Mouse (Mus musculus) midbrain, embryonic 16.5 days (tissue): ENCODE results near the gene Slfn5. TPM values are rescaled to one million over a fixed set of nuclear protein-coding genes. Genes with fewer than 3 reads are reported as not detected.
"Not testable (repeated sequence)": the region's sequence is repeated elsewhere in the genome, so short reads cannot be mapped to it uniquely, and the experiment has no call there.

Experiments
- ATAC-seq: fragments of 200-750 bp; cut with Nextera tagmentation; 2 replicates; pipeline ENCODE4 v1.8.0; 2017; ENCODE audit warnings: moderate TSS enrichment
- H3K27ac ChIP-seq: fragments of 300-500 bp; sonication (generic); 2 replicates; pipeline ENCODE4 v1.5.1; 2014; ENCODE audit warnings: mild to moderate bottlenecking, low read length, mixed read lengths
- H3K27me3 ChIP-seq: fragments of 300-500 bp; sonication (generic); 2 replicates; pipeline ENCODE4 v1.6.1; 2014; ENCODE audit warnings: low read depth, low read length, mixed read lengths; ENCODE audit not compliant: control insufficient read depth, insufficient read depth
- H3K36me3 ChIP-seq: fragments of 300-500 bp; sonication (generic); 2 replicates; pipeline ENCODE4 v1.6.1; 2014; ENCODE audit warnings: mild to moderate bottlenecking, low read length, moderate library complexity, mixed read lengths; ENCODE audit not compliant: control insufficient read depth, insufficient read depth
- H3K4me1 ChIP-seq: fragments of 300-500 bp; sonication (generic); 2 replicates; pipeline ENCODE4 v1.6.1; 2014; ENCODE audit warnings: mild to moderate bottlenecking, low read length, mixed read lengths; ENCODE audit not compliant: control insufficient read depth, insufficient read depth
- H3K4me2 ChIP-seq: fragments of 300-500 bp; sonication (generic); 2 replicates; pipeline ENCODE4 v1.6.1; 2014; ENCODE audit warnings: mild to moderate bottlenecking, low read length, mixed read lengths
- H3K4me3 ChIP-seq: fragments of 300-500 bp; sonication (generic); 2 replicates; pipeline ENCODE4 v1.5.1; 2014; ENCODE audit warnings: low read depth, mild to moderate bottlenecking, low read length, moderate library complexity, mixed read lengths
- H3K9ac ChIP-seq: fragments of 300-500 bp; sonication (generic); 2 replicates; pipeline ENCODE4 v1.6.1; 2014; ENCODE audit warnings: low read depth, low read length, mixed read lengths
- H3K9me3 ChIP-seq: fragments of 300-500 bp; sonication (generic); replicated peaks from 2 replicates; pipeline ENCODE4 v1.6.1; 2014; ENCODE audit warnings: mild to moderate bottlenecking, low read length, mixed read lengths; ENCODE audit not compliant: control insufficient read depth, poor library complexity, severe bottlenecking
- WGBS: fragments of 180-500 bp; shearing (Covaris S2); extraction: QIAGEN DNeasy Blood & Tissue Kit; methylation state at CpG from one replicate; pipeline ENCODE4 v1.1.7; 2014; 5-methylcytosine and 5-hydroxymethylcytosine counted together
- microRNA-seq: library from miRNA; unstranded; fragments of <30 nt; microRNA quantifications from one replicate; pipeline ENCODE4, GENCODE M21; 2017
- polyA plus RNA-seq: library from polyadenylated mRNA; unstranded; fragments of >200 nt; fragmentation: Nextera tagmentation; extraction: Ambion mirVana; gene quantifications from 2 replicates; pipeline ENCODE4 v1.2.1, GENCODE M21; 2015

The Slfn5 gene
- polyA plus RNA-seq, 1 experiment from 2014 or later = 1.6 TPM

DNA sequence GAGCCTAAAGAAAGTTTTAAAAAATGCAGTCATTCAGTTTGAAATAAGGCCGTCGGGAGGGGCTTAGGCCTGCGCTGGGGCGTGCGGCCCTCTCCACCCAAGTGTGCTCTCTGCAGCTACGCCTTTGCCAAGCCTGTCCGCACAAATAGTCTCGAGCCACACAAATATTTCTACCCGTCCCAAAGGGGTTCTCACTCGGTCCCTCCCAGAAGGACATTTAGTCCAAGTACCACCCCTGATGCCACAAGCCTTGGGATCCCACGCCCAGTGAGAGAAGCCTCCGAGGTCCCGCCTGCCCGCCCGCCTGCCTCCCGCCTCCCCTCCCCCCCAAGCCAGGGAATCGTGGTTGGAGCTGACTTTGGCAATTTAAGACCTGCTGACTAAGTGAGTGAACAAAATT, 32.0 kb downstream of the Slfn5 start:
- no peak overlapping the region for H3K9ac ChIP-seq
- H3K27me3 ChIP-seq = no peaks in the 10 kb centered on the region
- WGBS = 86% methylated on average over 17 of the region's 17 CpGs
- no peaks in the 10 kb centered on the region for H3K9me3 ChIP-seq
- H3K36me3 ChIP-seq = no peaks in the 10 kb centered on the region
- H3K4me2 ChIP-seq = no peak overlapping the region
- ATAC-seq = no peak
- H3K27ac ChIP-seq = no peak overlapping the region
- H3K4me3 ChIP-seq = no peak overlapping the region
- H3K4me1 ChIP-seq = no peaks in the 10 kb centered on the region

- no peak overlapping the region for H3K9ac ChIP-seq
- 88% methylated on average over 6 of the region's 6 CpGs for WGBS
- no peak overlapping the region for H3K4me3 ChIP-seq
- no peak for ATAC-seq
- no peak overlapping the region for H3K4me2 ChIP-seq
- no peaks in the 10 kb centered on the region for H3K27me3 ChIP-seq
- H3K4me1 ChIP-seq = peaks cover 6% of the 10 kb centered on the region
- no peaks in the 10 kb centered on the region for H3K9me3 ChIP-seq
- no peak overlapping the region for H3K27ac ChIP-seq
- no peaks in the 10 kb centered on the region for H3K36me3 ChIP-seq
Measured at GRCm38 (mm10) chr11:82987621-82988020, 36.5 kb downstream of the Slfn5 start.

DNA sequence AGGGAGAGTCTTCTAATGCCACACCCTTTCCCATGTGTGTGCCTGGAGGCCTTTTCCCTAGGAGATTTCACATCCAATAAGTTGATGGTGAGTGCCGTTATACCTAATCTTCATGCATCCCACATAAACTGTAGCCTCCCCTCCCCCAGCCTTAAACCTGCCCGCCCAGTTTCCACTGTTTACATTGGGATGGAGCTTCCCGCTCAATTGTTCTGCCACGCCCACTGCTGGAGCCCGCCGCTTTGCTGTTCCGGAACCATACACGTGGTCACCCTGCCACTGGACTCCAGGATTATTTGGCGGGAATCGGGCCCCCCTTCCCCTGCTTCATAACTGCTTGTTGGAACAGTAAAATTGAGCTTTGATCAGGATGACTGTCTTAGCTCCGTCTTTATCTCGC, 38.2 kb downstream of the Slfn5 start:
- H3K9ac ChIP-seq = no peak overlapping the region
- no peaks in the 10 kb centered on the region for H3K9me3 ChIP-seq
- peaks cover 6% of the 10 kb centered on the region for H3K4me1 ChIP-seq
- no peak for ATAC-seq
- no peak overlapping the region for H3K4me3 ChIP-seq
- 44% methylated on average over 12 of the region's 12 CpGs for WGBS
- no peaks in the 10 kb centered on the region for H3K36me3 ChIP-seq
- H3K27ac ChIP-seq = no peak overlapping the region
- no peak overlapping the region for H3K4me2 ChIP-seq
- no peaks in the 10 kb centered on the region for H3K27me3 ChIP-seq

- not testable (repeated sequence) for ATAC-seq, H3K27ac ChIP-seq, H3K9me3 ChIP-seq, H3K27me3 ChIP-seq, H3K36me3 ChIP-seq, H3K4me1 ChIP-seq
- 15% methylated on average over 19 of the region's 19 CpGs for WGBS
- H3K9ac ChIP-seq = peak overlapping the region; percentile 43; the same call in 1 of the 2 replicates
- peak overlapping the region; percentile 30 for H3K4me3 ChIP-seq
- peak overlapping the region; percentile 61 for H3K4me2 ChIP-seq
Measured at GRCm38 (mm10) chr11:82990612-82991385, 39.6 kb downstream of the Slfn5 start.

GRCm38 (mm10) chr11:82991469-82992166, 40.5 kb downstream of the Slfn5 start, which contains the start of gene Slfn9:
Gene Slfn9 (minus strand): TSS chr11:82991830.
- Histone ChIP-seq H3K27me3 (no peaks in the 10 kb centered on the region), H3K4me1 (peaks cover 6% of the 10 kb centered on the region), H3K27ac (no peak within 1 kb of the TSS), H3K9ac (peak within 1 kb of the TSS; percentile 43), H3K36me3 (no peaks in the 10 kb centered on the region), H3K9me3 (no peaks in the 10 kb centered on the region), H3K4me3 (peak within 1 kb of the TSS; percentile 30), H3K4me2 (peak within 1 kb of the TSS; percentile 61)
- 8% methylated on average over 14 of the region's 14 CpGs for WGBS
- ATAC-seq = no peak

GRCm38 (mm10) chr11:83013356-83013755, 62.2 kb downstream of the Slfn5 start:
- no peak overlapping the region for H3K4me2 ChIP-seq
- no peaks in the 10 kb centered on the region for H3K9me3 ChIP-seq
- no peak overlapping the region for H3K9ac ChIP-seq
- ATAC-seq = no peak
- WGBS = 85% methylated on average over 1 of the region's 1 CpGs
- H3K4me3 ChIP-seq = no peak overlapping the region
- no peaks in the 10 kb centered on the region for H3K36me3 ChIP-seq
- H3K27ac ChIP-seq = no peak overlapping the region
- no peaks in the 10 kb centered on the region for H3K27me3 ChIP-seq
- no peaks in the 10 kb centered on the region for H3K4me1 ChIP-seq

Small RNA genes lying within 50 kb of the gene (microRNA-seq; reads per million reads assigned to microRNA genes)
- gene Mir7679 = not detected

Other genes starting within 250 kb of the Slfn5 start
- gene Cct6b, start 187.0 kb upstream of the Slfn5 start, polyA plus RNA-seq = 0.25 and 0.46 TPM in 2 replicates
- gene Zfp830, start 187.0 kb upstream of the Slfn5 start, polyA plus RNA-seq = 26.6 and 29.6 TPM in 2 replicates
- gene Lig3, start 170.2 kb upstream of the Slfn5 start, polyA plus RNA-seq = 25.6 and 28.5 TPM in 2 replicates
- gene Rffl, start 80.1 kb upstream of the Slfn5 start, polyA plus RNA-seq = 3.9 and 4.2 TPM in 2 replicates
- gene Rad51d, start 60.7 kb upstream of the Slfn5 start, polyA plus RNA-seq = 13.6 and 13.7 TPM in 2 replicates
- gene Fndc8, start 59.2 kb upstream of the Slfn5 start, polyA plus RNA-seq = 1.0 and 1.1 TPM in 2 replicates
- gene Nle1, start 42.9 kb upstream of the Slfn5 start, polyA plus RNA-seq = 35.7 and 36.8 TPM in 2 replicates
- gene Unc45b, start 40.8 kb upstream of the Slfn5 start, polyA plus RNA-seq = 0.78 and 1.5 TPM in 2 replicates
- 1.7 and 1.9 TPM in 2 replicates for gene Slfn9, start 40.5 kb downstream of the Slfn5 start, polyA plus RNA-seq
- 0.09 and 0.14 TPM in 2 replicates for gene Slfn8, start 69.5 kb downstream of the Slfn5 start, polyA plus RNA-seq
- gene Slfn2, start 113.8 kb downstream of the Slfn5 start, polyA plus RNA-seq = 0.61 and 1.1 TPM in 2 replicates
- not detected in 2 replicates for gene Slfn1, start 165.5 kb downstream of the Slfn5 start, polyA plus RNA-seq
- 0.14 TPM in 1 of 2 replicates, not detected in the other for gene Slfn4, start 223.8 kb downstream of the Slfn5 start, polyA plus RNA-seq
- gene Slfn3, start 240.0 kb downstream of the Slfn5 start, polyA plus RNA-seq = 0.14 TPM in 1 of 2 replicates, not detected in the other